Mouse (Mus musculus) ES-E14 (cell line): ENCODE measurements around the gene Siah1a.

ENCODE experiments used
- CHD2 ChIP-seq: IDR thresholded peaks from 2 replicates; pipeline ENCODE4 v1.6.1; 2014; ENCODE audit warnings: mild to moderate bottlenecking, low read depth, low read length, inconsistent platforms
- HCFC1 ChIP-seq: IDR thresholded peaks from 2 replicates; pipeline ENCODE4 v1.6.1; 2012; ENCODE audit warnings: low read length, inconsistent platforms, borderline replicate concordance; ENCODE audit not compliant: insufficient read depth
- MAFK ChIP-seq: IDR thresholded peaks from 2 replicates; pipeline ENCODE4 v1.6.1; 2014; ENCODE audit warnings: mild to moderate bottlenecking, low read depth, low read length, inconsistent platforms; ENCODE audit not compliant: insufficient read depth
- ZC3H11A ChIP-seq: IDR thresholded peaks from 2 replicates; pipeline ENCODE4 v1.6.1; 2012; ENCODE audit warnings: low read depth, mild to moderate bottlenecking, inconsistent platforms, low read length, borderline replicate concordance
- ZNF384 ChIP-seq: IDR thresholded peaks from 2 replicates; pipeline ENCODE4 v1.6.1; 2012; ENCODE audit warnings: low read depth, low read length, inconsistent platforms

GRCm38 (mm10) chr8:86718332-86718994 lies 27.3 kb downstream of the Siah1a start:
- TF ChIP-seq HCFC1 (no peak), CHD2 (no peak), MAFK (no peak), ZNF384 (no peak), ZC3H11A (no peak)
